8 mouse cellular contexts compared by ENCODE assay signal in genomic region chr16:18617370-18618065, GRCm38 (mm10). TPM values are rescaled to one million over a fixed set of nuclear protein-coding genes. Genes with fewer than 3 reads are reported as not detected.
A peak's percentile ranks its signal among the peaks of the same experiment; 100 is the strongest.
DNase-seq lines count a peak whose midpoint lies in the region; ATAC-seq and TF ChIP-seq lines count a peak whose summit lies in the region.

No protein-coding gene starts in this region.

- WGBS in forebrain, embryonic 10.5 days, result 3% methylated on average over 27 of the region's 27 CpGs
- 1% methylated on average over 27 of the region's 27 CpGs for WGBS in heart, embryonic 15.5 days
- 2% methylated on average over 27 of the region's 27 CpGs for WGBS in liver, embryonic 14.5 days (ENCODE audit: insufficient replicate concordance)
- WGBS in neural tube, embryonic 11.5 days, result 2% methylated on average over 27 of the region's 27 CpGs
- 2% methylated on average over 27 of the region's 27 CpGs for WGBS in stomach, embryonic 16.5 days

- H3K4me1 ChIP-seq in forebrain, embryonic 10.5 days, result peaks cover 33% of the 10 kb centered on the region
- peaks cover 25% of the 10 kb centered on the region for H3K4me1 ChIP-seq in heart, embryonic 15.5 days (replicated peaks)
- H3K4me1 ChIP-seq in liver, embryonic 14.5 days (replicated peaks; ENCODE audit: control insufficient read depth in 2 of 2, insufficient read depth in 2 of 2, low read length in 1 of 2), result peaks cover 0 to 5% of the 10 kb centered on the region in 2 experiments; a peak in 2 of 4 replicates
- peaks cover 13% of the 10 kb centered on the region; the same call in 1 of the 2 replicates for H3K4me1 ChIP-seq in neural tube, embryonic 11.5 days (ENCODE audit: control insufficient read depth, insufficient read depth, low read length)
- H3K4me1 ChIP-seq in stomach, embryonic 16.5 days (ENCODE audit: control insufficient read depth, insufficient read depth, low read length), result peaks cover 15% of the 10 kb centered on the region

- peak overlapping the region; percentile 56 for H3K4me2 ChIP-seq in heart, embryonic 15.5 days
- H3K4me2 ChIP-seq in liver, embryonic 14.5 days (ENCODE audit: low read depth), result peak overlapping the region; percentile 37
- peak overlapping the region; percentile 36 for H3K4me2 ChIP-seq in neural tube, embryonic 11.5 days (ENCODE audit: low read depth)
- peak overlapping the region; percentile 48 for H3K4me2 ChIP-seq in stomach, embryonic 16.5 days (ENCODE audit: low read depth, low read length)

- DNase-seq in c-Kit-negative CD71-positive TER-119-positive erythroid progenitor cells, embryonic 14.5 days (ENCODE audit: low read depth, low spot score), result peak; percentile 46
- peak; percentile 88 for DNase-seq in forebrain, embryonic 10.5 days (ENCODE audit: extremely low spot score, low spot score)
- DNase-seq in kidney, postnatal 14 days, result peak; percentile 88
- DNase-seq in liver, embryonic 14.5 days (ENCODE audit: low read depth in 3 of 3, low spot score in 3 of 3), result peak; percentile 44 to 62 (median 56)
- peak; percentile 92 for DNase-seq in neural tube, embryonic 11.5 days (ENCODE audit: low spot score)

- H3K4me3 ChIP-seq in forebrain, embryonic 10.5 days, result peak overlapping the region; percentile 29
- peak overlapping the region; percentile 25; the same call in 1 of the 2 replicates for H3K4me3 ChIP-seq in heart, embryonic 15.5 days
- H3K4me3 ChIP-seq in liver, embryonic 14.5 days (ENCODE audit: insufficient read depth in 1 of 2, low read depth in 2 of 2, low read length in 2 of 2), result peak overlapping the region in 1 of 2 experiments; percentile 45; a peak in 2 of 4 replicates
- no peak overlapping the region for H3K4me3 ChIP-seq in neural tube, embryonic 11.5 days (ENCODE audit: low read depth, low read length)
- peak overlapping the region; percentile 28 for H3K4me3 ChIP-seq in stomach, embryonic 16.5 days (replicated peaks; ENCODE audit: low read length)

- H3K27me3 ChIP-seq in forebrain, embryonic 10.5 days (ENCODE audit: poor library complexity, severe bottlenecking), result peaks cover 97% of the 10 kb centered on the region
- peaks cover 75% of the 10 kb centered on the region for H3K27me3 ChIP-seq in heart, embryonic 15.5 days
- H3K27me3 ChIP-seq in liver, embryonic 14.5 days (ENCODE audit: control insufficient read depth, insufficient read depth, low read length), result peaks cover 38% of the 10 kb centered on the region
- H3K27me3 ChIP-seq in neural tube, embryonic 11.5 days (ENCODE audit: control insufficient read depth, insufficient read depth, low read length), result peaks cover 45% of the 10 kb centered on the region
- peaks cover 47% of the 10 kb centered on the region for H3K27me3 ChIP-seq in stomach, embryonic 16.5 days (ENCODE audit: control insufficient read depth, insufficient read depth, low read length)

- H3K36me3 ChIP-seq in forebrain, embryonic 10.5 days (replicated peaks), result peaks cover 6% of the 10 kb centered on the region
- H3K36me3 ChIP-seq in heart, embryonic 15.5 days, result no peaks in the 10 kb centered on the region
- H3K36me3 ChIP-seq in liver, embryonic 14.5 days (replicated peaks; ENCODE audit: control insufficient read depth, insufficient read depth, low read depth), result no peaks in the 10 kb centered on the region
- no peaks in the 10 kb centered on the region for H3K36me3 ChIP-seq in neural tube, embryonic 11.5 days (ENCODE audit: control insufficient read depth, insufficient read depth, low read length)
- no peaks in the 10 kb centered on the region for H3K36me3 ChIP-seq in stomach, embryonic 16.5 days (ENCODE audit: control insufficient read depth, insufficient read depth, low read length)

- TF ChIP-seq CTCF in liver, embryonic 14.5 days (IDR thresholded peaks at IDR 0.05; ENCODE audit: low read depth), result peak; percentile 92

- no peak overlapping the region for H3K9ac ChIP-seq in heart, embryonic 15.5 days
- no peak overlapping the region for H3K9ac ChIP-seq in liver, embryonic 14.5 days (replicated peaks)
- no peak overlapping the region for H3K9ac ChIP-seq in neural tube, embryonic 11.5 days (ENCODE audit: low read length)
- peak overlapping the region; percentile 2; the same call in 1 of the 2 replicates for H3K9ac ChIP-seq in stomach, embryonic 16.5 days (ENCODE audit: low read length)

- H3K9me3 ChIP-seq in forebrain, embryonic 10.5 days, result no peaks in the 10 kb centered on the region
- H3K9me3 ChIP-seq in heart, embryonic 15.5 days (replicated peaks), result no peaks in the 10 kb centered on the region
- H3K9me3 ChIP-seq in liver, embryonic 14.5 days (ENCODE audit: control insufficient read depth, low read length), result no peaks in the 10 kb centered on the region
- H3K9me3 ChIP-seq in neural tube, embryonic 11.5 days (ENCODE audit: control insufficient read depth, low read length), result no peaks in the 10 kb centered on the region
- H3K9me3 ChIP-seq in stomach, embryonic 16.5 days (replicated peaks; ENCODE audit: control insufficient read depth, low read length), result no peaks in the 10 kb centered on the region

- H3K27ac ChIP-seq in forebrain, embryonic 10.5 days, result peak overlapping the region; percentile 35; the same call in 1 of the 2 replicates
- H3K27ac ChIP-seq in heart, embryonic 15.5 days, result no peak overlapping the region
- H3K27ac ChIP-seq in liver, embryonic 14.5 days, result no peak overlapping the region
- no peak overlapping the region for H3K27ac ChIP-seq in neural tube, embryonic 11.5 days (ENCODE audit: low read depth, low read length)
- no peak overlapping the region for H3K27ac ChIP-seq in stomach, embryonic 16.5 days (ENCODE audit: low read length)

- peak; percentile 93 for ATAC-seq in CD4-positive, CD25-positive, alpha-beta regulatory T cell, adult 4 months
- peak; percentile 28; the same call in 1 of the 2 replicates for ATAC-seq in heart, embryonic 15.5 days (replicated peaks; ENCODE audit: insufficient number of reproducible peaks, insufficient read depth, low FRiP score, low read depth)
- peak; percentile 57 for ATAC-seq in liver, embryonic 14.5 days (ENCODE audit: insufficient read depth)
- peak; percentile 53; the same call in 1 of the 2 replicates for ATAC-seq in neural tube, embryonic 11.5 days (ENCODE audit: insufficient read depth, low FRiP score, low TSS enrichment)
- ATAC-seq in stomach, embryonic 16.5 days (ENCODE audit: insufficient read depth, low FRiP score), result peak; percentile 45; the same call in 1 of the 2 replicates

- TF ChIP-seq EP300 in liver, embryonic 14.5 days (IDR thresholded peaks at IDR 0.05; ENCODE audit: low read depth), result no peak

RNA-seq across cellular contexts. Expression of gene Gp1bb, which starts 4.7 kb away (rescaled TPM):
- not detected for polyA plus RNA-seq in CD4-positive, CD25-positive, alpha-beta regulatory T cell, adult 4 months (2017; shearing (Covaris generic))
- polyA plus RNA-seq in forebrain, embryonic 10.5 days (2016; fragmentation: Nextera tagmentation; extraction: Ambion mirVana), result 3.0 and 3.2 TPM in 2 replicates
- polyA plus RNA-seq in heart, embryonic 15.5 days (2015; fragmentation: Nextera tagmentation; extraction: Ambion mirVana), result 3.7 and 3.8 TPM in 2 replicates
- 15.0 and 27.9 TPM in 2 replicates for polyA plus RNA-seq in liver, embryonic 14.5 days (2012; rRNA removed)
- polyA plus RNA-seq in liver, embryonic 14.5 days (2014; fragmentation: Nextera tagmentation; extraction: Ambion mirVana), result 23.6 and 32.2 TPM in 2 replicates
- polyA plus RNA-seq in neural tube, embryonic 11.5 days (2014; fragmentation: Nextera tagmentation; extraction: Ambion mirVana), result 9.5 and 11.4 TPM in 2 replicates
- 0.68 and 0.74 TPM in 2 replicates for polyA plus RNA-seq in stomach, embryonic 16.5 days (2015; fragmentation: Nextera tagmentation; extraction: Ambion mirVana)

RNA-seq across cellular contexts. Expression of gene Gm49601, which starts 8.7 kb away (rescaled TPM):
- polyA plus RNA-seq in CD4-positive, CD25-positive, alpha-beta regulatory T cell, adult 4 months (2017; shearing (Covaris generic)), result not detected
- 2.3 and 2.4 TPM in 2 replicates for polyA plus RNA-seq in forebrain, embryonic 10.5 days (2016; fragmentation: Nextera tagmentation; extraction: Ambion mirVana)
- 0.94 and 1.4 TPM in 2 replicates for polyA plus RNA-seq in heart, embryonic 15.5 days (2015; fragmentation: Nextera tagmentation; extraction: Ambion mirVana)
- polyA plus RNA-seq in liver, embryonic 14.5 days (2012; rRNA removed), result 0.54 and 0.63 TPM in 2 replicates
- polyA plus RNA-seq in liver, embryonic 14.5 days (2014; fragmentation: Nextera tagmentation; extraction: Ambion mirVana), result not detected in 2 replicates
- polyA plus RNA-seq in neural tube, embryonic 11.5 days (2014; fragmentation: Nextera tagmentation; extraction: Ambion mirVana), result 3.6 and 3.8 TPM in 2 replicates
- 3.1 and 4.2 TPM in 2 replicates for polyA plus RNA-seq in stomach, embryonic 16.5 days (2015; fragmentation: Nextera tagmentation; extraction: Ambion mirVana)

RNA-seq across cellular contexts. Expression of gene Sept5, which starts 12.2 kb away (rescaled TPM):
- polyA plus RNA-seq in CD4-positive, CD25-positive, alpha-beta regulatory T cell, adult 4 months (2017; shearing (Covaris generic)), result 1 to 10 TPM in 1 of 2 experiments, under 1 TPM in 1; 0.36 to 1.5 TPM
- 21.0 and 21.5 TPM in 2 replicates for polyA plus RNA-seq in forebrain, embryonic 10.5 days (2016; fragmentation: Nextera tagmentation; extraction: Ambion mirVana)
- 8.1 and 14.8 TPM in 2 replicates for polyA plus RNA-seq in heart, embryonic 15.5 days (2015; fragmentation: Nextera tagmentation; extraction: Ambion mirVana)
- 2.0 and 2.2 TPM in 2 replicates for polyA plus RNA-seq in liver, embryonic 14.5 days (2012; rRNA removed)
- 1.6 and 1.9 TPM in 2 replicates for polyA plus RNA-seq in liver, embryonic 14.5 days (2014; fragmentation: Nextera tagmentation; extraction: Ambion mirVana)
- 68.6 and 79.8 TPM in 2 replicates for polyA plus RNA-seq in neural tube, embryonic 11.5 days (2014; fragmentation: Nextera tagmentation; extraction: Ambion mirVana)
- 26.8 and 37.7 TPM in 2 replicates for polyA plus RNA-seq in stomach, embryonic 16.5 days (2015; fragmentation: Nextera tagmentation; extraction: Ambion mirVana)

RNA-seq across cellular contexts. Expression of gene Tbx1, which starts 27.0 kb away (rescaled TPM):
- not detected for polyA plus RNA-seq in CD4-positive, CD25-positive, alpha-beta regulatory T cell, adult 4 months (2017; shearing (Covaris generic))
- polyA plus RNA-seq in forebrain, embryonic 10.5 days (2016; fragmentation: Nextera tagmentation; extraction: Ambion mirVana), result 0.95 and 1.1 TPM in 2 replicates
- 0.66 and 1.5 TPM in 2 replicates for polyA plus RNA-seq in heart, embryonic 15.5 days (2015; fragmentation: Nextera tagmentation; extraction: Ambion mirVana)
- 0.02 TPM in 1 of 2 replicates, not detected in the other for polyA plus RNA-seq in liver, embryonic 14.5 days (2012; rRNA removed)
- polyA plus RNA-seq in liver, embryonic 14.5 days (2014; fragmentation: Nextera tagmentation; extraction: Ambion mirVana), result not detected in 2 replicates
- 3.8 and 5.3 TPM in 2 replicates for polyA plus RNA-seq in neural tube, embryonic 11.5 days (2014; fragmentation: Nextera tagmentation; extraction: Ambion mirVana)
- polyA plus RNA-seq in stomach, embryonic 16.5 days (2015; fragmentation: Nextera tagmentation; extraction: Ambion mirVana), result 0.20 and 0.84 TPM in 2 replicates

Comparison
In these comparisons a context has a peak if more than half of its experiments do, and no peak if none do; other contexts are left out.
1. ATAC-seq: peak in every context shown above with its lines; median percentile 93 in CD4-positive, CD25-positive, alpha-beta regulatory T cell, adult 4 months; 57 in liver, embryonic 14.5 days; 53 in neural tube, embryonic 11.5 days; 45 in stomach, embryonic 16.5 days; 28 in heart, embryonic 15.5 days.